Mouse (Mus musculus) CD4-positive naive resting alpha-beta T cell, adult 57 days (primary cell): ENCODE results near the gene Map1b. TPM values are rescaled to one million over a fixed set of nuclear protein-coding genes. Genes with fewer than 3 reads are reported as not detected.

Source experiments
- total RNA-seq: library from RNA; stranded (reverse); gene quantifications from one replicate; pipeline ENCODE4 v1.2.4, GENCODE M21; 2023

The Map1b gene
- 0.21 TPM for total RNA-seq

GRCm38 (mm10) chr13:99516448-99516881 lies at the start of gene Map1b:
TSS of gene Map1b (minus strand) at chr13:99516540.

Other genes with a start within 250 kb of the Map1b start
- gene Ptcd2, start 171.8 kb downstream of the Map1b start, total RNA-seq, result 37.9 TPM
- 13.0 TPM for gene Mrps27, start 171.8 kb downstream of the Map1b start, total RNA-seq